Mouse (Mus musculus): ENCODE measurements at regions not wholly inside any gene's neighbourhood (a gene's known extent, or its start where the extent isn't known, plus 50 kb on each side); places are given as distances from the start of the nearest gene placed in this dataset.
A peak's percentile ranks its signal among the peaks of the same experiment; 100 is the strongest.

DNA sequence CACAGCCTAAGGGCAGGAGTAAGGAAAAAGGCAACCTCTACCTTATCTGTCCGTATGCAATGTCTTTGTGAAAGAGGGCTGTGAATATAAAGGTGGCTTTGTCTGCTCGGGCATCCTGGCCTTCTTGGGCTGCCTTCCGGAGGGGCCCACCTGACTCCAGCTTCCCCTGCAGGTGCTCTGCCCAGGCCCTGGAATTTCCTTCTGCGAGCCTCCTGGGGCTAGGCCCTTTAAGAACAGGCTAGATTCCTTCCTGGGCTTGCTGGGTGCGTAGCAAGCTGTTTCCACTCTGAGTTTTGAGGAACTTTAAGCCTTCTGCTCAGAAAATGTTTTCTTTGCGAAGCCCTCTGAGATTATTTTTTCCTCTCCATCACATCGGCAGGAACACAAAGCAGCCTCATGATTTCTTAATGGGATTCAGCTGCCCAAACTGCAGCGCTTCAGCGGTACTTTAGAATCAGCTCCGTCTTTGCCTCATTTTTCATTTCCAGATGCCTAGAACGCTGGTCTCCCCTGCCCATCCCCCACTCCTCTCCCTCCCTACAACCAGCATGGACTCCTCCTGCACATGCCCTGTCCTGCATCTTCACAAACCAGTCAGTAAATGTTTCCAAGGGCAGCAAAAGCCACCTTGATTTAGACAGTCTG, 72.9 kb upstream of the Frmd6 start:
- peak; percentile 22 to 33 for DNase-seq (ENCODE audit: low spot score in 2 of 2)

DNA sequence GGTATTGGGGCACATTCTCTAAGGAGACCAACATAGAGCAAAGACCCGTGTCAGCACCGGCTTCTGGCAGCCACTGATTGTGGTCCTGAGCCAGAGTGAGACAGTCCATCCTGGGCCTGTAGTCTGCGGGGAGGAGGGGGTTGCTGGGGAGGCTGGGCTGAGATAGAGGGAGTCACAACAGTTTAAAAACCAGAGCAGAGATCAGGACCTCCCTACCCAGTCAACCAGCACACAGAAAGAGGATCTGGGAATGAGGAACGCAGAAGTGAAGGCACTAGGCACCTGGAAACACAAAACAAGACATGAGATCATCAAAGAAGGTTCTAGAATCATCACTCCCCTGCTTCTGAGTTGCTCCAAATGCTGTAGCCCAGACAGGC, 72.4 kb upstream of the Frmd6 start:
- DNase-seq (ENCODE audit: low spot score in 2 of 2), result no peak

DNA sequence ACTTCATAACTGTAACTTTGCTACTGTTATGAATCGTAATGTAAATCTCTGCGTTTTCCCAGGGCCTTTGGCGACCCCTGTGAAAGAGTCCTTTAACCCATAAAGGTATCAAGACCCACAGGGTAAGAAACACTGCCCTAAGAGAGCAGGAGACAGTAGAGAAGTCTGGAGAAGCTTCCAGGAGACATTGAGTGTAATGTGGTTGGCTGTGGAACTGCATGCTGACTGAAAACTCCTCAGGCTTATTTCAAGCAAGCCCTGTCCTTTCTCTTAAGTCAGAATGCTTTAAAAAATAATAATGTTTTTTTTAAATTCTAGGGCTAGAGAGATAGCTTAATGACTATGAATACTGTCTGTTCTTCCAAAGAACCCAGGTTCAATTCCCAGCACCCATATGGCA, 71.9 kb upstream of the Frmd6 start:
- DNase-seq (ENCODE audit: low spot score in 2 of 2), result peak in 1 of 2 experiments; percentile 10

DNA sequence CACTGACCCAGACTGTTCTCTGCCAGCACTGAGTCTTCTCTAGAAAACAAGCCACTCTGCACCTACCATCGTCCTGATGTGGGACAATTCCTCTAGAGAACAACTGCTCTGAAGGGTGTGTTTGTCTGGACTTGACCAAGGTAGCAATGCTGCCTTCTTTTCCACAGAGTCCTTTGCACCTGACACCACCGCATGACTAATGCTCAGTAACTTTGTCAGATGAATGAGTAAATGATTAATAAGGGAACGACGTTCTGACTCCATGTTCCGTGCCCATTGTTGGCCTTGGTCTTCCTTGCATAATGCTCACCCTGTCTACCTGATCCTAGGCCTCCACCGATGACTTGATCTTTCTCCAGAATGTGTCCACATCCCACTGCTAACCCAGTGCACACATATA, 67.2 kb upstream of the Frmd6 start:
- DNase-seq (ENCODE audit: low spot score in 2 of 2), result peak in 1 of 2 experiments; percentile 4

DNA sequence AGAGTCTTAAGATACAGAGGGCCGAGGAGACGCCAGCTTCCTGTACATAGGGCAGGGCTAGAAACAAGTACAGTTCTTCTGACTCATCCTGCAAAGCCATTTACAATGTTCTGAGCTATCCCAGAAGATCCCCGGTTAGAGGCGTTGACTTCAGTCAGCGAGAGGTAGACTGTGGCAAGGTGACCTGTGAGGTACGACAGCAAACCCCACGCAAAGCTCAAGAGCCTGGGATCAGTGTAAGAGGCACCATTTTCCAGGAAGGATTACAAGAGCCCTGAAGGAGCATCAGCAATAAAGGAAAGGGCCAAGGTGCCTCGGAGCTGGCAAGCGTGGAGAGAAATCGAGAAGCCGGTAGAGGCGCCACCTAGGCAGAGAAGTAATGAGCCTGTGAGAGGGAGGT, 61.8 kb upstream of the Frmd6 start:
- DNase-seq (ENCODE audit: low spot score in 2 of 2), result no peak

DNA sequence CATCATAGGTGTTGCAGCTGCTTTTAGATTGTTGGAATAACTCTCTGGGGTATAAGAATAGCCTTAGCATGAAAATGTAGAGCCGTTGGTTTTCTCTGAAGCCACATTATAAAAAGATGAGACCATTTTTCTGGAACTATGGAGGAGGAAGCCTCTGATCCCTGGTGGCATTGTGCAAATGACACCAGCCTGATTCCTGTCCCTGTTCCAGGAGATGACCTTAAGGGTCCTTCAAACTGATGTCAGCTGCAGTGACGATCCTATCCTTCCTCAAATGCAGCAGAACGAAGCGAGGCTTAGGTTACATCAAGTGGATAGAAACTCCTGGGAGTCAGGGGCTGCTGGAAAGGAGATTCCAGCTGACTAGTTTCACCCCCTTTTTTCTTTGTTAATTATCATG, 59.0 kb upstream of the Frmd6 start:
- DNase-seq (ENCODE audit: low spot score in 2 of 2), result no peak

DNA sequence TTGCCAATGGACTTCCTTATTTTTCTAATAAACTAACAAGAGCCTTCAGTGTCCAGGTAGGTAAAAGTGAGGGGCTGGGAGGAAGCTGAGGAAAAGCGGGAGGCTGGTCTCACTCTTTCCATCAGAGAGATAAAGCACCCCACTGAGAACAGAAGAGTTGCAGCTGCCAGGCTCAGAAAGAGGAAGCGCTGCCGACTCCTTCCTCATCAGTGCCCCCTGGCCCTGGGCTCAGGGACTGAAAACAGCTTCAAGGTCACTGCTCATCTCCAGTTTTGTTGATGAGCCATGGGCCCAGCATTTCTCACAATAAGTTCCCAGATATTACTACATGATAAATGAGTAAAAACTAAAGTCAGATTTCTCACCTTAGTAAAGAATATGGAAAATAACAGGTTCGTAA, 57.4 kb upstream of the Frmd6 start:
- DNase-seq (ENCODE audit: low spot score in 2 of 2), result no peak

DNA sequence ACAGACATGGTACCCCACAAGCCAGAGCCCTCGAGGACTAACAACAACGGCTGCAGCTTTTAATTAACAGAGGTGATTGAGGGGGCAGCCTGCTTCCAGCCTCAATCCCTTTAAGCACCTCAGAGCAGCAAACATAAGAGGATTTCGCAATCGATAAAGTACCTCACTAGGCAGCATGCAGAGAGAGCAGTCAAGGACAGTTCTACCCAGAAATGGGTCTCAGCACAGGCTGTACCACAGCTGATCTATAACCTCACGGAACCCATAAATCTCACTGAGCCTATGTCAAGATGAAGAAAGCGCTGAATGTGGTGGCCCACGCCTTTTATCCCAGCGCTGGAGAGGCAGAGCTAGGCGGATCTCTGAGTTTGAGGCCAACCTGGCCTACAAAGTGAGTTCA, 56.6 kb upstream of the Frmd6 start:
- no peak for DNase-seq (ENCODE audit: low spot score in 2 of 2)

DNA sequence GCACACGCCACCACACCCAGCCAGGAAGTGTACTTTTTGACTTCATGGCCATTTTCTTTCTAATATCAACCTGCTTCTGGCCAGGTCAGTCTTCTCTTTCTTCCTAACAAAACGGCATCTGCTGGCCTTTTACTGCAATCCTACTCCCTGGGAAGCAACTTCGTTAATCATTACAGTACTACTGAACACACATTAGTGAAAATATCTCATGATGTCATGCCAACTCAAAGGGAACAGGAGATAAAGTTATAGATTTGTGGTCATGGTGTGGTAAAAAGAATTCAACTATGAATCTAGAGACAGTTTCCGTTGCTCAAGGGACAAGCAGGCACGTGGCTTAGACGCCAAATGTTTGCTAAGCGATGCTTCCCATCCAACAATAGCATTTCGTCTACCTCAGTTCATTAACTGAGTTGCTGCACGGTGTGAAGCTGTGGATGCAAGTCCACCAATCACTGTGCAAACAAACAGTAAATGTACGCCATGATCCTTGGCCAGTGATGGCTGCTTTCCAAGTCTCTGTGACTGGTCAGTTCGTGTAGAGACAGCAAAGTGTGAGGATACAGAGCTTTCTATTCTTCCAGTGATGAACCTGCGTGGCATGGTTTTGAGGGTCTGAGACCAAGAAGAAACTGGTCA, 55.7 kb upstream of the Frmd6 start:
- no peak for DNase-seq (ENCODE audit: low spot score in 2 of 2)

DNA sequence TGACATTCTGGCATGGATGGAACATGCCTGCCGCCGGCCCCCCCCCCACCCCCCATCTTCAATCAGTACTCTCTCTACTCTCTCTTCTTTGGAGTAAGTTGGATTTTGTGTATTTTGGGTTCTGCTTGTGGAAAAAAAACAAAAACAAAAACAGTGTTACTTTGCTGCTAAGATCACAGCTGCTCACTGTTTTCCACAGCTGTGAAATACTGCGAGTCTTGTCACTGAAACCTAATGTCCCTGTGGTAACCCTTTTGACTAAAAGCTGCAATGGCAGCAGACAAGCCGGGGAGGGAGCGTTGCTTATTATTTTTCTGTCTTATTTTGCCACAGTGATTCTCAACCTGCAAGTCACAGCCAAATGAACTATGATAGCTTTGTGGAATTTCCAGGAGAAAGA, 51.3 kb upstream of the Frmd6 start:
- DNase-seq (ENCODE audit: low spot score in 2 of 2), result no peak

DNA sequence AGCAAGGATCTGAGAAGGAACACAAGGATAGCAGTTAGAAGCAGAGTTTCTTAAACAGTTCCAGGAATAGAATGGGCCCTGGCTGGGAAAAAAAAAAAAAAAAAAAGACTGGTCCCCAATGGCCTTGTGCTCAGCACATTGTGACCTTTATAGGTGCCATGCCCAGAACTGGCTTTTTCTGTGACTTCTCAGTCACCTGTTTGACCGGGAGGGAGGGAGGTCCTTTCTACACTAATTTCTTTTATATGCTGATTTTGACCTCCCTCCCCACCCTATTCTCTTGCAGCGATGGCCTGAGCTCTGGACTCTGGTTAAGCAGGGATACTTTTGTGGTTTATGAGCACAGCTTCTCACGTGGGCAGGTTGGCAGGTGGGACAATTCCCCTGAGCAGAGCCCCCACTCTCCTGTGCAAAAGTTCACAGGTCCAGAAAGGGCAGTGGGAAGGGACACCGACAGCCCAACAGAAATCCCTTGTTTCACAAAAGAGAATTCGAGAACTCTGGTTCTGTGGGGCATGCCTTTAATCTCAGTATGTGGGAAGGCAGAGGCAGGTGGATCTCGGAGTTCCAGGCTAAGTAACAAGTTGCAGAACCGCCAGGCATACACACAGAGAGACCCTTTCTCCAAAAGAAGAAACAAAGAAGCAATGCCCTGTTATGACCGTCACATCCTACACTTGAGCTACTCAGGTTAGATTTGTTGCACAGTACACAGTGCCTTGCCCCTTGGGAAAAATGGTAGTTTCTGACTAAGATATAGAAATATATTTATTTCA, 50.3 kb upstream of the Frmd6 start:
- DNase-seq (ENCODE audit: low spot score in 2 of 2), result no peak
